15 mouse cellular contexts compared by ENCODE assay signal in genomic region chr13:90490991-90491951, GRCm38 (mm10).
DNase-seq lines count a peak whose midpoint lies in the region; ATAC-seq lines count a peak whose summit lies in the region.
"Had no signal": no experiment of that assay in that cellular context is flagged by ENCODE, and none has a peak within 500 bp of the region (broad histone marks: within the 10 kb centered on the region; RNA-seq: fewer than 3 reads in every experiment).

No protein-coding gene starts in this region.

- no peak overlapping the region for H3K4me2 ChIP-seq in forebrain, embryonic 13.5 days
- no peak overlapping the region for H3K4me2 ChIP-seq in kidney, embryonic 16.5 days (replicated peaks; ENCODE audit: low read depth, low read length)
- H3K4me2 ChIP-seq in embryonic facial prominence, embryonic 11.5 days (ENCODE audit: low read depth, low read length): no peak overlapping the region
- peak overlapping the region; percentile 19; the same call in 1 of the 2 replicates for H3K4me2 ChIP-seq in limb, embryonic 13.5 days (replicated peaks)
- H3K4me2 ChIP-seq: embryonic facial prominence, embryonic 15.5 days; hindbrain, embryonic 15.5 days had no signal

- peak; percentile 53; the same call in 1 of the 2 replicates for ATAC-seq in forebrain, embryonic 13.5 days
- peak; percentile 71 for ATAC-seq in kidney, embryonic 16.5 days (ENCODE audit: low FRiP score, low TSS enrichment)
- ATAC-seq in embryonic facial prominence, embryonic 11.5 days (replicated peaks; ENCODE audit: insufficient number of reproducible peaks, low FRiP score, low TSS enrichment, low read depth): peak; percentile 62
- peak; percentile 48; the same call in 1 of the 2 replicates for ATAC-seq in limb, embryonic 13.5 days (ENCODE audit: low FRiP score, low read depth)
- no peak for ATAC-seq in erythroblast, adult 5-6 weeks (replicated peaks; ENCODE audit: low FRiP score, poor library complexity, severe bottlenecking)
- ATAC-seq: midbrain, embryonic 16.5 days; Patski had no signal

- H3K27ac ChIP-seq in forebrain, embryonic 13.5 days: no peak overlapping the region
- H3K27ac ChIP-seq in forebrain, embryonic 10.5 days: no peak overlapping the region
- H3K27ac ChIP-seq in kidney, embryonic 16.5 days (ENCODE audit: low read length): no peak overlapping the region
- 0 out of 2 replicates have a peak overlapping the region, but pooled peaks have one; percentile 44 for H3K27ac ChIP-seq in embryonic facial prominence, embryonic 11.5 days (replicated peaks; ENCODE audit: low read depth, low read length)
- no peak overlapping the region for H3K27ac ChIP-seq in limb, embryonic 13.5 days
- H3K27ac ChIP-seq: embryonic facial prominence, embryonic 15.5 days; hindbrain, embryonic 15.5 days; liver, embryonic 14.5 days had no signal

- H3K4me1 ChIP-seq in forebrain, embryonic 13.5 days: peaks cover 7% of the 10 kb centered on the region; the same call in 1 of the 2 replicates
- H3K4me1 ChIP-seq in forebrain, embryonic 10.5 days: peaks cover 15% of the 10 kb centered on the region
- peaks cover 6% of the 10 kb centered on the region for H3K4me1 ChIP-seq in kidney, embryonic 16.5 days (ENCODE audit: insufficient read depth, low read length)
- H3K4me1 ChIP-seq in embryonic facial prominence, embryonic 11.5 days (ENCODE audit: control insufficient read depth, insufficient read depth, low read length): no peaks in the 10 kb centered on the region
- peaks cover 9% of the 10 kb centered on the region for H3K4me1 ChIP-seq in limb, embryonic 13.5 days
- H3K4me1 ChIP-seq: hindbrain, embryonic 15.5 days had no signal

- no peak overlapping the region for H3K4me3 ChIP-seq in forebrain, embryonic 13.5 days
- no peak overlapping the region for H3K4me3 ChIP-seq in forebrain, embryonic 10.5 days
- H3K4me3 ChIP-seq in kidney, embryonic 16.5 days (ENCODE audit: low read length): no peak overlapping the region
- H3K4me3 ChIP-seq in embryonic facial prominence, embryonic 11.5 days (ENCODE audit: low read depth, low read length): no peak overlapping the region
- H3K4me3 ChIP-seq in limb, embryonic 13.5 days: no peak overlapping the region
- H3K4me3 ChIP-seq: embryonic facial prominence, embryonic 15.5 days; hindbrain, embryonic 15.5 days had no signal

- H3K9me3 ChIP-seq in forebrain, embryonic 13.5 days (replicated peaks): no peaks in the 10 kb centered on the region
- H3K9me3 ChIP-seq in forebrain, embryonic 10.5 days: no peaks in the 10 kb centered on the region
- H3K9me3 ChIP-seq in kidney, embryonic 16.5 days (ENCODE audit: low read length): no peaks in the 10 kb centered on the region
- H3K9me3 ChIP-seq in embryonic facial prominence, embryonic 11.5 days (replicated peaks; ENCODE audit: control insufficient read depth, low read length): no peaks in the 10 kb centered on the region
- H3K9me3 ChIP-seq in limb, embryonic 13.5 days: no peaks in the 10 kb centered on the region
- H3K9me3 ChIP-seq: embryonic facial prominence, embryonic 15.5 days; hindbrain, embryonic 15.5 days had no signal

- 35% methylated on average over 8 of the region's 8 CpGs for WGBS in forebrain, embryonic 13.5 days
- WGBS in forebrain, embryonic 10.5 days: 43% methylated on average over 8 of the region's 8 CpGs
- WGBS in kidney, embryonic 16.5 days: 28% methylated on average over 8 of the region's 8 CpGs
- WGBS in embryonic facial prominence, embryonic 11.5 days: 33% methylated on average over 8 of the region's 8 CpGs
- WGBS in limb, embryonic 13.5 days: 20% methylated on average over 8 of the region's 8 CpGs

- no peaks in the 10 kb centered on the region for H3K27me3 ChIP-seq in forebrain, embryonic 13.5 days
- no peaks in the 10 kb centered on the region for H3K27me3 ChIP-seq in forebrain, embryonic 10.5 days (ENCODE audit: poor library complexity, severe bottlenecking)
- no peaks in the 10 kb centered on the region for H3K27me3 ChIP-seq in kidney, embryonic 16.5 days (ENCODE audit: insufficient read depth, low read length)
- H3K27me3 ChIP-seq in embryonic facial prominence, embryonic 11.5 days (ENCODE audit: control insufficient read depth, insufficient read depth, low read length): no peaks in the 10 kb centered on the region
- H3K27me3 ChIP-seq in limb, embryonic 13.5 days: no peaks in the 10 kb centered on the region
- H3K27me3 ChIP-seq: embryonic facial prominence, embryonic 15.5 days; hindbrain, embryonic 15.5 days; Patski had no signal

- no peak overlapping the region for H3K9ac ChIP-seq in forebrain, embryonic 13.5 days
- no peak overlapping the region for H3K9ac ChIP-seq in kidney, embryonic 16.5 days (replicated peaks; ENCODE audit: low read length)
- no peak overlapping the region for H3K9ac ChIP-seq in embryonic facial prominence, embryonic 11.5 days (replicated peaks; ENCODE audit: low read length)
- no peak overlapping the region for H3K9ac ChIP-seq in limb, embryonic 13.5 days
- H3K9ac ChIP-seq: embryonic facial prominence, embryonic 15.5 days; hindbrain, embryonic 15.5 days; liver, embryonic 14.5 days had no signal

- no peaks in the 10 kb centered on the region for H3K36me3 ChIP-seq in forebrain, embryonic 13.5 days (ENCODE audit: poor library complexity, severe bottlenecking)
- no peaks in the 10 kb centered on the region for H3K36me3 ChIP-seq in forebrain, embryonic 10.5 days (replicated peaks)
- no peaks in the 10 kb centered on the region for H3K36me3 ChIP-seq in kidney, embryonic 16.5 days (ENCODE audit: insufficient read depth, low read length)
- no peaks in the 10 kb centered on the region for H3K36me3 ChIP-seq in embryonic facial prominence, embryonic 11.5 days (replicated peaks; ENCODE audit: control insufficient read depth, insufficient read depth, low read depth, low read length)
- H3K36me3 ChIP-seq in limb, embryonic 13.5 days: no peaks in the 10 kb centered on the region
- H3K36me3 ChIP-seq: embryonic facial prominence, embryonic 15.5 days; hindbrain, embryonic 15.5 days had no signal

- no peak for DNase-seq in forebrain, embryonic 10.5 days (ENCODE audit: extremely low spot score, low spot score)
- DNase-seq in kidney, adult 18-20 months: no peak
- peak; percentile 69 for DNase-seq in embryonic facial prominence, embryonic 11.5 days (ENCODE audit: low spot score)
- no peak for DNase-seq in urinary bladder, postnatal 10 days (ENCODE audit: low spot score)
- DNase-seq: cerebellum, adult 8-10 months; kidney, adult 9 months had no signal
